Mouse (Mus musculus) midbrain, embryonic 13.5 days (tissue): ENCODE results near the gene Creb3l2. TPM values are rescaled to one million over a fixed set of nuclear protein-coding genes. Genes with fewer than 3 reads are reported as not detected.

Experiments
- polyA plus RNA-seq: library from polyadenylated mRNA; unstranded; fragments of >200 nt; fragmentation: Nextera tagmentation; extraction: Ambion mirVana; gene quantifications from 2 replicates; pipeline ENCODE4 v1.2.1, GENCODE M21; 2015

Creb3l2 gene
- polyA plus RNA-seq, 1 experiment from 2014 or later, result 3.3 TPM

Other genes with a start within 250 kb of the Creb3l2 start
- 4.8 and 6.4 TPM in 2 replicates for gene Dgki, start 142.0 kb downstream of the Creb3l2 start, polyA plus RNA-seq
- not detected in 2 replicates for gene Akr1d1, start 88.0 kb upstream of the Creb3l2 start, polyA plus RNA-seq